Mouse (Mus musculus) kidney, adult 2 months (tissue): Measurements from ENCODE around the gene Polg. TPM values are rescaled to one million over a fixed set of nuclear protein-coding genes. Genes with fewer than 3 reads are reported as not detected.
A peak's percentile ranks its signal among the peaks of the same experiment; 100 is the strongest.

ENCODE experiments used
- DNase-seq: peaks from one replicate; pipeline ENCODE4 v3.0.0; 2021
- H3K27ac ChIP-seq: fragments of 200-500 bp; 2 replicates; pipeline ENCODE4 v1.5.1; 2012; ENCODE audit warnings: low read depth, low read length, control low read depth, inconsistent platforms; ENCODE audit not compliant: insufficient read depth
- H3K27me3 ChIP-seq: fragments of 200-500 bp; replicated peaks from 2 replicates; pipeline ENCODE4 v1.6.1; 2012; ENCODE audit warnings: mild to moderate bottlenecking, moderate library complexity, low read length, inconsistent platforms; ENCODE audit not compliant: control insufficient read depth, insufficient read depth
- H3K36me3 ChIP-seq: fragments of 200-500 bp; 2 replicates; pipeline ENCODE4 v1.6.1; 2012; ENCODE audit warnings: mild to moderate bottlenecking, moderate library complexity, low read length, inconsistent platforms; ENCODE audit not compliant: control insufficient read depth, insufficient read depth
- H3K4me1 ChIP-seq: fragments of 200-500 bp; 2 replicates; pipeline ENCODE4 v1.6.1; 2011; ENCODE audit warnings: low read length; ENCODE audit not compliant: control insufficient read depth, insufficient read depth
- H3K4me3 ChIP-seq: fragments of 200-500 bp; 2 replicates; pipeline ENCODE4 v1.5.1; 2011; ENCODE audit warnings: mild to moderate bottlenecking, low read depth, low read length, control low read depth; ENCODE audit not compliant: insufficient read depth
- CTCF ChIP-seq: fragments of 200-500 bp; conservative IDR thresholded peaks from 2 replicates; pipeline ENCODE4 v1.5.1; 2011; ENCODE audit warnings: low read depth, mild to moderate bottlenecking, control low read depth, low read length, moderate library complexity, mixed read lengths; ENCODE audit not compliant: insufficient read depth, insufficient read length
- POLR2A ChIP-seq: fragments of 200-500 bp; IDR thresholded peaks from one replicate; pipeline ENCODE4 v1.6.1; 2011; ENCODE audit warnings: low read depth, low read length, control low read depth
- WGBS: fragments of 180-500 bp; shearing (Covaris S2); methylation state at CpG from one replicate; pipeline ENCODE4 v1.1.7; 2018; 5-methylcytosine and 5-hydroxymethylcytosine counted together
- polyA plus RNA-seq: library from polyadenylated mRNA; depleted of rRNA; stranded (reverse); fragments of >200 nt; gene quantifications from 2 replicates; pipeline ENCODE4 v1.2.3, GENCODE M21; 2012

Gene Polg
- polyA plus RNA-seq, 1 experiment = 33.8 TPM

DNA sequence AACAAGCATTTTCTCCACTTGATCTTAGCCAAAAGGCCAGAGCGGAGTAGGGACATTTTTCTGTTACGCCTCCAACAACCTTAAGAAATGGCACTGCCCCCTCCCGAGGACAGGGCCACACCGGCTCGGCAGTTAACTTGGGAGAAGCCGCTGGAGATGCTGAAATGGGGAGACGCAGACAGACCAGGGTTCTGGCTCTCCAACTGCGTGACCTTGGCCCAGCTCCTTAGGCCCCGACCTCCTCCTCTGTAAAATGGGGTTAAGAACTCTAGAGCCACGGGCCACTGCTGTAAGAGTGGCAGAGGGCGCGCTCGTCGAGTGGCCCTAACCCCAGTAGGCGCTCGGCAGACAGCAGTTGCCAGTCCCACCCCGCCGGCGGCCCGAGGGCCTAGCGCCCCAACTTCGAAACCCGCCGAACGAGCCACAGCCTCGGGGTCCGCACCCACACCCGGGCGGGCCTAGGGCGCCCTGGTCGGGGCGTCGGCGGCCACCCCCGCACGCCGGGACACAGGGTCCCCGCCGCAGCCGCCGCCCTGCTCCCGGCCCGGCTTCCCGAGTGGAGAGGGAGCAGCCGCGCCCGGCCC is 609 bp downstream of the Polg start:
- WGBS = 1% methylated on average over 47 of the region's 47 CpGs
- no peak for TF ChIP-seq CTCF
- no peak for TF ChIP-seq POLR2A
- peak overlapping the region; percentile 75 for H3K4me3 ChIP-seq
- H3K36me3 ChIP-seq = no peaks in the 10 kb centered on the region
- H3K4me1 ChIP-seq = peaks cover 4% of the 10 kb centered on the region; the same call in 1 of the 2 replicates
- peak overlapping the region; percentile 53 for H3K27ac ChIP-seq
- peak; percentile 66 for DNase-seq
- H3K27me3 ChIP-seq = no peaks in the 10 kb centered on the region

DNA sequence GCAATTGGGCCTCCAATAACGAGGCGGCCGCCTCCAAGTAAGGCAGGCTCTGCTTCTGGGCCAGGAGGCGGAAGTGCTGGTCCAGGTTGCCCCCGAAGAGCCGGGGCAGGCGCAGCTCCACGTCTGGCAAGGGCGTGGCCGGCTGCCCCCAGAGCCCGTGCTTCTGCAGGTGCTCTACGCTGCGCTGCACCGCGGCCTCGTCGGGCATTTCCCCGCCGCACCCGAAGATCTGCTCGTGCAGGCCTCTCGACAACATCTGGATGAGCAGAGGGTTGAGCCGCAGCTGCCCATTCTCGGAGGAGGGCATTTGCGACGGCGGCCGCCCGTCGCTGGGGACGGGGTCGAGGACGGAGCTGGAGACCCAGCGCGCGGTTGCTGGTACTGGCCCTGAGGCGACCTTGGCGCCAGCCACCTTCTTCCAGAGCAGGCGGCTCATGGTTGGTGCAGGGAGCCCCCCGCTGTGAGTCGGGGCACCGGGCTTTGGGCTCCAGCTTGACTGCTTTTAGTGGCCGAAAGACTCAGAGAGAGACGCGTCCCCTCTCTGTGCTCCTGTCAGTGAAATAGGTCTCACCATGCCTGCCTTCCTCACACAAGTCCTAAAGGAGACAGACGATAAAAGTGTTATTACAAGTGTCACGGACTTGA is 1.3 kb downstream of the Polg start:
- Histone ChIP-seq H3K36me3 (no peaks in the 10 kb centered on the region; the same call in 1 of the 2 replicates), H3K27ac (peak overlapping the region; percentile 53), H3K4me1 (peaks cover 4% of the 10 kb centered on the region; the same call in 1 of the 2 replicates), H3K4me3 (peak overlapping the region; percentile 75), H3K27me3 (no peaks in the 10 kb centered on the region)
- DNase-seq = no peak
- WGBS = 24% methylated on average over 47 of the region's 47 CpGs
- TF ChIP-seq CTCF (no peak), POLR2A (no peak)

DNA sequence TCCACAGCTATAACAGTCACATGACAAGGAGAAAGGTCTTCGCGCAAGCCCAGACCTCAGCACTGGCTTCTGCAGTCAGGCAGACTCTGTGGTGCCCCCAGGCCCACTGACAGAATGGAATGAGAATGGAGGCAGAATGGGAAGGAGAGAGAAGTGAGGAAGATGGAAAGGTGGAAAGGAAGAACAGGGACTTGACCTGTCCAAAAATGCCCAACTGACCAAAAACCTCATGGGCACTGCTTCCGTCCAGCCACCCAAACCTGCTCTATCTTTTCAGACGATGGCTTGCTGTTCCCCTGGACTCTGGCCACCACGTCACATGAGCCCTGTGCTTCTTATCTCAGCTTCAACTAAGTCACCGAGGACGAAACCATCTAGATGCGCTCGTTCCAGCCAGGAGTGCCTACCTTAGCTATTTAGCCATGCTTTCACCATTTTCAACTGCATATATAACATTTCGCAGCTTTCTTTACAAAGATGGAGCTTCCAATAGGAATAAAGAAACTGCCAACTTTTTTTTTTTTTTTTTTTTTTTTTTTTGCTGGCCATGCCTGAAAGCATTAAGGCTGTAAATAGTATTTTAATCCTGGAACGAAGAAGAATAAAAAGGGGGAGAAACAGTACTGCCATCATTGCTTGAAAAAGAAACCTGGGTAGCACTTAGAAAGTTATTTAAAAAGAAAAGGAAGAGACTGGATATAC is 2.6 kb downstream of the Polg start:
- DNase-seq = no peak
- H3K4me1 ChIP-seq = peaks cover 4% of the 10 kb centered on the region; the same call in 1 of the 2 replicates
- WGBS = 82% methylated on average over 11 of the region's 11 CpGs
- no peak overlapping the region for H3K4me3 ChIP-seq
- no peaks in the 10 kb centered on the region; the same call in 1 of the 2 replicates for H3K36me3 ChIP-seq
- TF ChIP-seq POLR2A = no peak
- no peak for TF ChIP-seq CTCF
- H3K27ac ChIP-seq = no peak overlapping the region
- H3K27me3 ChIP-seq = no peaks in the 10 kb centered on the region

DNA sequence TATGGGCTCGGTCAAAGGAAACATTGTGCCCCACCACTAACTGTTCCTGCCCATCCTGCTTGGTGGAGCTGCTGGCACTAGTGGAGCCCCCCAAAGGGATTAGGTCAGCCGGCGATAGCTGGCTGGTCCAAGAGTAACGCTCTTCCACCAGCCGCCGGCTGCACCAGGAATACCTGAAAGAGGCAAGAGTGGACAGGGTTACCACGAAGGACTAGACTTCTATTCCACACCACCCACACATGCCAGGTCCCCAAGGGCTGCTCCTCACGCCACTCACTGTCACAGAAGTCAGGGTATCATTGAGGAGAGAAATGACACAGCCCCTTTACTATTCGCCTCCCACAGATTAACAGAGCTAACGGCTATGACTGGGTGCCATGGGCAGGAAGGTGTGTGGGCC is 4.4 kb downstream of the Polg start:
- Histone ChIP-seq H3K27me3 (no peaks in the 10 kb centered on the region), H3K36me3 (no peaks in the 10 kb centered on the region; the same call in none of the 2 replicates), H3K4me3 (no peak overlapping the region), H3K27ac (no peak overlapping the region), H3K4me1 (peaks cover 4% of the 10 kb centered on the region; the same call in 1 of the 2 replicates)
- TF ChIP-seq POLR2A = no peak
- no peak for TF ChIP-seq CTCF
- no peak for DNase-seq
- 92% methylated on average over 10 of the region's 10 CpGs for WGBS

DNA sequence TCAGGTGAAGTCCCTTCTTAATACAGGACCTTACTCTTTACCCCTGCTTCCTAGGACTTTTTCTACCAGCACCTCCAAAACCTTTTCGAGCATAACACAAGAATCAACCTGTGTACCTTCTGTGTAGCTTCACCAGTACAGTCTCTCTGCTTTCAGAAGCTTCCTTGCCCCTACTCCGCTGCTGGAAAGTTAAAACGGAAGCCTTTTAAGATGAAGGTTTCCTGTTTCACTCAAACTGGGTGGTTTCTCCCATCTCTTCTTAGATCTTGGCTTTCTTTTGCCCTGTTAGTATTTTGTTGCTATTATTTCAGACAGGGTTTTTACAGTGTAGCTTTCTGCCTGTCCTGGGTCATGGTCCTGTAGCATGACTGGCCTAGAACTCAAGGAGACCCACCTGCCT is 18.7 kb downstream of the Polg start:
- no peaks in the 10 kb centered on the region for H3K27me3 ChIP-seq
- no peak overlapping the region for H3K4me3 ChIP-seq
- no peak overlapping the region for H3K27ac ChIP-seq
- TF ChIP-seq CTCF = no peak
- no peaks in the 10 kb centered on the region for H3K4me1 ChIP-seq
- peaks cover 6% of the 10 kb centered on the region for H3K36me3 ChIP-seq
- 95% methylated on average over 3 of the region's 3 CpGs for WGBS
- no peak for DNase-seq

DNA sequence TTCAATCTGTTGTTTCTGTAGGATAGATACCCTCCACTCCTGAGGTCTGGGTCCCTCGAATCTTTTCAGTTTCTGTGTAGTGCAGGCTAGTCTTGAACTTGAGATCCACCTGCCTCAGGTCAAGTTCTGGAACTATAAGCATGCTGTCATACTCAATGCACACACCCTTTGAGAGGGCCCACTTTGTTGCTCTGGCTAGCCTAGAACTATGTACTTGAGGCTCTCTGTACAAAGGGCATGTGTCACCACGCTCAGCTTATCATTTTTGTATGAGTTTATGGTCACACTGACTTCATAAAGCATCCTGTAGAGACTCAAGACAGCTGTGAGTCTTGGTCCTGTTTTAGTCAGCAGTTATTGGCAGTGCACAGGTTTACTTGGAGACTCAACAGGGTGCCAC is 19.1 kb downstream of the Polg start:
- no peak for DNase-seq
- TF ChIP-seq POLR2A (no peak), CTCF (no peak)
- Histone ChIP-seq H3K27ac (no peak overlapping the region), H3K4me1 (no peaks in the 10 kb centered on the region), H3K36me3 (peaks cover 3% of the 10 kb centered on the region), H3K27me3 (no peaks in the 10 kb centered on the region), H3K4me3 (no peak overlapping the region)
- 96% methylated on average over 2 of the region's 2 CpGs for WGBS

DNA sequence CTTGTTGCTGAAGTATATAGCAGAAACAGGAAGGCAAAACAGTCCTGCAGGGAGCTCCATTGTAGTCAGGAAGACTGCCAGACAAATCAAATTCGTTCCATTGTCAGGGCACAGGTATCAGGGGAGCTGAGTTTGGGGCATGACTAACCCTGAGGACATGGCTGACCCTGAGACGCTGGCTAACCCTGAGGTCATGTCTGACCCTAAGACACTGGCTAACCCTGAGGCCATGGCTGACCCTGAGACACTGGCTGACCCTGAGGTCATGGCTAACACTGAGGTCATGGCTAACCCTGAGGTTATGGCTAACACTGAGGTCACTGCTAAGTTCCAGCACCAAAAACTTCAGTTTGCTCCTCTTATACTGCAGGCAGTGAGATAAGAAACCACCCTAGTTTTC is 26.1 kb downstream of the Polg start:
- 81% methylated on average over 2 of the region's 2 CpGs for WGBS
- DNase-seq = no peak
- Histone ChIP-seq H3K27ac (no peak overlapping the region), H3K4me3 (no peak overlapping the region), H3K4me1 (no peaks in the 10 kb centered on the region), H3K27me3 (no peaks in the 10 kb centered on the region), H3K36me3 (no peaks in the 10 kb centered on the region)
- no peak for TF ChIP-seq CTCF
- no peak for TF ChIP-seq POLR2A
